Mouse (Mus musculus): ENCODE data around the gene Sbf2. TPM values are rescaled to one million over a fixed set of nuclear protein-coding genes. Genes with fewer than 3 reads are reported as not detected.

Gene Sbf2
- polyA plus RNA-seq, 1 experiment from 2014 or later: 30.8 TPM

GRCm38 (mm10) chr7:110628611-110629354 lies 14.1 kb upstream of the Sbf2 start:
- Histone ChIP-seq H3K27me3 (peaks cover 20% of the 10 kb centered on the region; the same call in 1 of the 2 replicates), H3K9ac (peak overlapping the region; percentile 67), H3K9me3 (replicated peaks) (no peaks in the 10 kb centered on the region), H3K4me2 (peak overlapping the region; percentile 91), H3K36me3 (no peaks in the 10 kb centered on the region), H3K4me1 (replicated peaks) (peaks cover 71% of the 10 kb centered on the region), H3K4me3 (peak overlapping the region; percentile 62), H3K27ac (0 out of 2 replicates have a peak overlapping the region, but pooled peaks have one; percentile 35)
- WGBS: 1% methylated on average over 33 of the region's 33 CpGs
- no peak for ATAC-seq (replicated peaks; ENCODE audit: insufficient number of reproducible peaks, insufficient read depth, low FRiP score, low read depth)

- peak overlapping the region; percentile 67 for H3K9ac ChIP-seq
- H3K4me3 ChIP-seq: peak overlapping the region; percentile 62
- no peak for ATAC-seq (replicated peaks; ENCODE audit: insufficient number of reproducible peaks, insufficient read depth, low FRiP score, low read depth)
- peak overlapping the region; percentile 61; the same call in 1 of the 2 replicates for H3K27ac ChIP-seq
- H3K4me2 ChIP-seq: peak overlapping the region; percentile 91
- peaks cover 20% of the 10 kb centered on the region; the same call in 1 of the 2 replicates for H3K27me3 ChIP-seq
- no peaks in the 10 kb centered on the region for H3K36me3 ChIP-seq
- H3K4me1 ChIP-seq (replicated peaks): peaks cover 71% of the 10 kb centered on the region
- under 1% methylated on average over 11 of the region's 11 CpGs for WGBS
- H3K9me3 ChIP-seq (replicated peaks): no peaks in the 10 kb centered on the region
Observed at GRCm38 (mm10) chr7:110628273-110628600, 13.5 kb upstream of the Sbf2 start.

GRCm38 (mm10) chr7:110627486-110628272 lies 13.0 kb upstream of the Sbf2 start, which contains the start of gene Adm:
TSS of gene Adm (plus strand) at chr7:110627661.
- Histone ChIP-seq H3K9me3 (replicated peaks) (no peaks in the 10 kb centered on the region), H3K4me1 (replicated peaks) (peaks cover 69% of the 10 kb centered on the region), H3K4me3 (peak within 1 kb of the TSS; percentile 62), H3K27ac (peak within 1 kb of the TSS; percentile 61), H3K9ac (peak within 1 kb of the TSS; percentile 67), H3K4me2 (peak within 1 kb of the TSS; percentile 91), H3K27me3 (peaks cover 17% of the 10 kb centered on the region; the same call in 1 of the 2 replicates), H3K36me3 (no peaks in the 10 kb centered on the region)
- WGBS: under 1% methylated on average over 30 of the region's 30 CpGs
- ATAC-seq (replicated peaks; ENCODE audit: insufficient number of reproducible peaks, insufficient read depth, low FRiP score, low read depth): peak; percentile 60

GRCm38 (mm10) chr7:110627099-110627482 lies 12.4 kb upstream of the Sbf2 start:
- 1% methylated on average over 12 of the region's 12 CpGs for WGBS
- Histone ChIP-seq H3K4me1 (replicated peaks) (peaks cover 64% of the 10 kb centered on the region), H3K36me3 (no peaks in the 10 kb centered on the region), H3K9ac (peak overlapping the region; percentile 67; the same call in 1 of the 2 replicates), H3K27me3 (peaks cover 12% of the 10 kb centered on the region; the same call in 1 of the 2 replicates), H3K27ac (no peak overlapping the region), H3K9me3 (replicated peaks) (no peaks in the 10 kb centered on the region), H3K4me2 (peak overlapping the region; percentile 91), H3K4me3 (peak overlapping the region; percentile 62)
- no peak for ATAC-seq (replicated peaks; ENCODE audit: insufficient number of reproducible peaks, insufficient read depth, low FRiP score, low read depth)

- Histone ChIP-seq H3K9me3 (replicated peaks) (no peaks in the 10 kb centered on the region), H3K27ac (no peak overlapping the region), H3K4me2 (peak overlapping the region; percentile 91)
Observed at GRCm38 (mm10) chr7:110626186-110627098, 11.7 kb upstream of the Sbf2 start.

GRCm38 (mm10) chr7:110625489-110625888 lies 10.8 kb upstream of the Sbf2 start:
- Histone ChIP-seq H3K27me3 (peaks cover 12% of the 10 kb centered on the region; the same call in 1 of the 2 replicates), H3K9me3 (replicated peaks) (no peaks in the 10 kb centered on the region), H3K4me3 (peak overlapping the region; percentile 62; the same call in 1 of the 2 replicates), H3K27ac (no peak overlapping the region), H3K4me2 (peak overlapping the region; percentile 91), H3K9ac (no peak overlapping the region), H3K4me1 (replicated peaks) (peaks cover 58% of the 10 kb centered on the region), H3K36me3 (no peaks in the 10 kb centered on the region)
- no peak for ATAC-seq (replicated peaks; ENCODE audit: insufficient number of reproducible peaks, insufficient read depth, low FRiP score, low read depth)
- WGBS: 65% methylated on average over 10 of the region's 10 CpGs

More at GRCm38 (mm10) chr7:110626186-110627098, 11.7 kb upstream of the Sbf2 start:
- Histone ChIP-seq H3K4me3 (peak overlapping the region; percentile 62), H3K4me1 (replicated peaks) (peaks cover 64% of the 10 kb centered on the region), H3K27me3 (peaks cover 12% of the 10 kb centered on the region; the same call in 1 of the 2 replicates), H3K9ac (peak overlapping the region; percentile 67; the same call in 1 of the 2 replicates), H3K36me3 (no peaks in the 10 kb centered on the region)
- no peak for ATAC-seq (replicated peaks; ENCODE audit: insufficient number of reproducible peaks, insufficient read depth, low FRiP score, low read depth)
- 7% methylated on average over 28 of the region's 28 CpGs for WGBS

- Histone ChIP-seq H3K9ac (no peak overlapping the region), H3K36me3 (no peaks in the 10 kb centered on the region), H3K4me3 (no peak overlapping the region), H3K4me2 (peak overlapping the region; percentile 8; the same call in 1 of the 2 replicates), H3K27me3 (peaks cover 12% of the 10 kb centered on the region; the same call in 1 of the 2 replicates), H3K9me3 (replicated peaks) (no peaks in the 10 kb centered on the region), H3K27ac (no peak overlapping the region), H3K4me1 (replicated peaks) (peaks cover 60% of the 10 kb centered on the region)
- 65% methylated on average over 13 of the region's 13 CpGs for WGBS
- no peak for ATAC-seq (replicated peaks; ENCODE audit: insufficient number of reproducible peaks, insufficient read depth, low FRiP score, low read depth)
Observed at GRCm38 (mm10) chr7:110624961-110625360, 10.2 kb upstream of the Sbf2 start.

GRCm38 (mm10) chr7:110624067-110624466 lies 9.3 kb upstream of the Sbf2 start:
- no peaks in the 10 kb centered on the region for H3K36me3 ChIP-seq
- no peaks in the 10 kb centered on the region for H3K9me3 ChIP-seq (replicated peaks)
- H3K4me2 ChIP-seq: no peak overlapping the region
- H3K27me3 ChIP-seq: peaks cover 12% of the 10 kb centered on the region; the same call in 1 of the 2 replicates
- no peak overlapping the region for H3K4me3 ChIP-seq
- H3K9ac ChIP-seq: no peak overlapping the region
- 57% methylated on average over 2 of the region's 2 CpGs for WGBS
- no peak for ATAC-seq (replicated peaks; ENCODE audit: insufficient number of reproducible peaks, insufficient read depth, low FRiP score, low read depth)
- H3K27ac ChIP-seq: no peak overlapping the region
- peaks cover 61% of the 10 kb centered on the region for H3K4me1 ChIP-seq (replicated peaks)

- peak; percentile 59 for ATAC-seq (replicated peaks; ENCODE audit: insufficient number of reproducible peaks, insufficient read depth, low FRiP score, low read depth)
- H3K4me2 ChIP-seq: peak overlapping the region; percentile 51
Observed at GRCm38 (mm10) chr7:110619086-110619611, 4.4 kb upstream of the Sbf2 start.

GRCm38 (mm10) chr7:110615792-110616191 lies 1.1 kb upstream of the Sbf2 start:
- 27% methylated on average over 11 of the region's 11 CpGs for WGBS
- Histone ChIP-seq H3K9ac (no peak overlapping the region), H3K36me3 (no peaks in the 10 kb centered on the region), H3K27me3 (no peaks in the 10 kb centered on the region), H3K4me2 (peak overlapping the region; percentile 92), H3K4me1 (replicated peaks) (peaks cover 42% of the 10 kb centered on the region), H3K9me3 (replicated peaks) (no peaks in the 10 kb centered on the region), H3K27ac (peak overlapping the region; percentile 99), H3K4me3 (peak overlapping the region; percentile 88)
- no peak for ATAC-seq (replicated peaks; ENCODE audit: insufficient number of reproducible peaks, insufficient read depth, low FRiP score, low read depth)

More at GRCm38 (mm10) chr7:110619086-110619611, 4.4 kb upstream of the Sbf2 start:
- H3K27ac ChIP-seq: peak overlapping the region; percentile 89
- peaks cover 23% of the 10 kb centered on the region for H3K4me1 ChIP-seq (replicated peaks)
- H3K36me3 ChIP-seq: no peaks in the 10 kb centered on the region
- 9% methylated on average over 9 of the region's 9 CpGs for WGBS
- peak overlapping the region; percentile 2; the same call in 1 of the 2 replicates for H3K4me3 ChIP-seq
- H3K9me3 ChIP-seq (replicated peaks): no peaks in the 10 kb centered on the region
- H3K9ac ChIP-seq: no peak overlapping the region
- H3K27me3 ChIP-seq: no peaks in the 10 kb centered on the region

Measured in heart, embryonic 15.5 days (tissue).